Mouse (Mus musculus): ENCODE data around the gene Zfp282. TPM values are rescaled to one million over a fixed set of nuclear protein-coding genes. Genes with fewer than 3 reads are reported as not detected.

Zfp282 gene
- total and polyA plus RNA-seq, 2 experiments from 2014 or later: 15.5 to 43.8 TPM

- WGBS: 62% methylated on average over 1 of the region's 1 CpGs
- Histone ChIP-seq H3K9me3 (ENCODE audit: low read length) (no peaks in the 10 kb centered on the region), H3K9ac (replicated peaks; ENCODE audit: low read length) (no peak overlapping the region), H3K36me3 (ENCODE audit: insufficient read depth, low read length) (no peaks in the 10 kb centered on the region), H3K4me1 (ENCODE audit: insufficient read depth, low read length) (no peaks in the 10 kb centered on the region), H3K27ac (no peak overlapping the region), H3K4me3 (ENCODE audit: low read length) (no peak overlapping the region), H3K27me3 (ENCODE audit: insufficient read depth, low read length) (no peaks in the 10 kb centered on the region), H3K4me2 (ENCODE audit: low read depth, low read length) (no peak overlapping the region)
- no peak for TF ChIP-seq CTCF (IDR thresholded peaks at IDR 0.05; ENCODE audit: low read depth)
- DNase-seq (ENCODE audit: low spot score) (no peak), ATAC-seq (no peak)
Observed at GRCm38 (mm10) chr6:47911650-47912049, 34.6 kb downstream of the Zfp282 start.

DNA sequence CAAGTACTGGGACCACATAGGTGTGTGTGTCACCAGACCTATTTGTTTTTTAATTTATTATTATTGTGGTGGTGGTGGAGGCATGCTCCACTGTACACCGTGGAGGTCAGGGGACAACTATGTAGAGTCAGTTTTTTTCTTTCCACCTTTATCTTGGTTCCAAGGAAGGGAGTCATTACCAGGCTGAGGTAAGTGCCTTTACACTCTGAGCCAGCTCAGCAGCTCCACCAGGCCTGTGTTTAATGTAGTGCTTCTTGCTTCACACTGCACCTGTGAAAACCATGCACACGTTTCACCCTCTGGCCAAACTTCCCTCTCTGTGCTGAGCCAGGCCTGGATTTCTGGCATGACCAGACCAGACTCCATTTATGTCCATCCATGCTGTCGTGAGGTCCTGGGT, 36.0 kb downstream of the Zfp282 start:
- DNase-seq (ENCODE audit: low spot score): no peak
- Histone ChIP-seq H3K27me3 (ENCODE audit: insufficient read depth, low read length) (no peaks in the 10 kb centered on the region), H3K9ac (replicated peaks; ENCODE audit: low read length) (no peak overlapping the region), H3K27ac (no peak overlapping the region), H3K36me3 (ENCODE audit: insufficient read depth, low read length) (no peaks in the 10 kb centered on the region), H3K4me2 (ENCODE audit: low read depth, low read length) (no peak overlapping the region), H3K4me1 (ENCODE audit: insufficient read depth, low read length) (no peaks in the 10 kb centered on the region), H3K4me3 (ENCODE audit: low read length) (no peak overlapping the region), H3K9me3 (ENCODE audit: low read length) (no peaks in the 10 kb centered on the region)
- whole genome bisulfite sequencing: 59% methylated on average over 3 of the region's 3 CpGs
- no peak for ATAC-seq
- no peak for TF ChIP-seq CTCF (IDR thresholded peaks at IDR 0.05; ENCODE audit: low read depth)

DNA sequence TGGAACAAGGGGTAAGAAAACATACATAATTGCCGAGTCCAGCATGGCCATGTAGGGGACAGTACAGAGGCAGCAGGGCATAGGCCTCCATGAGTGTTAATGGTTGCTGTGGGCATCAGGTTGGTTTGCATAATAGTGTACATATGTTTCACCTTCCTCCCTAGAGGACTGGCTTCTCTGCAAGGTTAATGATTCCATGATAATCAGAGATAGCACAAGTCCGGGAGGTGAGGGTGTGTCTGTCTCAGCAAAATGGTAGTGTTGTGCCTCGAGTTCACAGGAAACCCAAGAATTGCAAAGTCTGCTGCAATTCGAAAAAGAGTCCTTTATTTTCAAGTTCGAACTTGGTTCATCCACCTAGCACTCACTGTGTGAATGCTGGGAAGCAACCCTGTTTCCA, 40.0 kb downstream of the Zfp282 start:
- DNase-seq (ENCODE audit: low spot score): no peak
- H3K27ac ChIP-seq: no peak overlapping the region
- TF ChIP-seq CTCF (IDR thresholded peaks at IDR 0.05; ENCODE audit: low read depth): no peak
- no peaks in the 10 kb centered on the region for H3K27me3 ChIP-seq (ENCODE audit: insufficient read depth, low read length)
- no peak for ATAC-seq
- H3K36me3 ChIP-seq (ENCODE audit: insufficient read depth, low read length): no peaks in the 10 kb centered on the region
- 83% methylated on average over 5 of the region's 5 CpGs for WGBS
- H3K4me1 ChIP-seq (ENCODE audit: insufficient read depth, low read length): peaks cover 9% of the 10 kb centered on the region
- H3K4me2 ChIP-seq (ENCODE audit: low read depth, low read length): no peak overlapping the region
- no peak overlapping the region for H3K9ac ChIP-seq (replicated peaks; ENCODE audit: low read length)
- no peak overlapping the region for H3K4me3 ChIP-seq (ENCODE audit: low read length)
- H3K9me3 ChIP-seq (ENCODE audit: low read length): no peaks in the 10 kb centered on the region

DNA sequence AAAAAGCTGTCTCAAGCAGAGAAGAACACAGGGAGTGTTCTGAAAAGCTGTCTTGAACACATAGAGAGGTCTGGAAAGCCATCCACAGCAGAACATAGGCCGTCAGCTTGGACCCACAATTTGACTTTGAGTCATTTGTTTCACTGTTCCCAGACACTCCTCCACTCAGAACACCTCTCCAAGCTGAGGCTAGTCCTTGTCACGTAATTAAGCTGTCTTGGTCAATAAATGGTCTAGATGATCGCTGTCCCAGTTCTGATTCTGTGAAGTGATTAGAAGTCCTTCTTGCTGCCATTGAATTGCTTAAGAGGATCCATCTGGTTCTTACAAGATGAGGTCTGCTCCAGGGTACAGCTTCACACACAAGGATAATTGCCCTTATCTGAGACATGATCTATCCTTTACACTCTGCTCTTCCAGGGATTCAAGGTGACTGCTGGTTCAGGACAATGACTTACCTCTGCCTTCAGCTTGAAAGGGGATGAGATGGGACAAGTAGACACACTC, 41.8 kb downstream of the Zfp282 start:
- H3K36me3 ChIP-seq (ENCODE audit: insufficient read depth, low read length): no peaks in the 10 kb centered on the region
- H3K9me3 ChIP-seq (ENCODE audit: low read length): no peaks in the 10 kb centered on the region
- H3K4me2 ChIP-seq (ENCODE audit: low read depth, low read length): no peak overlapping the region
- no peak overlapping the region for H3K27ac ChIP-seq
- ATAC-seq (no peak), DNase-seq (ENCODE audit: low spot score) (no peak)
- H3K9ac ChIP-seq (replicated peaks; ENCODE audit: low read length): no peak overlapping the region
- no peak for TF ChIP-seq CTCF (IDR thresholded peaks at IDR 0.05; ENCODE audit: low read depth)
- H3K4me1 ChIP-seq (ENCODE audit: insufficient read depth, low read length): peaks cover 10% of the 10 kb centered on the region
- no peaks in the 10 kb centered on the region for H3K27me3 ChIP-seq (ENCODE audit: insufficient read depth, low read length)
- WGBS: 86% methylated on average over 3 of the region's 3 CpGs
- H3K4me3 ChIP-seq (ENCODE audit: low read length): no peak overlapping the region

GRCm38 (mm10) chr6:47919646-47920446, 42.8 kb downstream of the Zfp282 start:
- 26% methylated on average over 11 of the region's 11 CpGs for WGBS
- H3K9ac ChIP-seq (replicated peaks; ENCODE audit: low read length): peak overlapping the region; percentile 89
- H3K4me2 ChIP-seq (ENCODE audit: low read depth, low read length): peak overlapping the region; percentile 72
- ATAC-seq: peak; percentile 2; the same call in 1 of the 2 replicates
- H3K4me3 ChIP-seq (ENCODE audit: low read length): peak overlapping the region; percentile 89
- no peaks in the 10 kb centered on the region for H3K36me3 ChIP-seq (ENCODE audit: insufficient read depth, low read length)
- no peak for DNase-seq (ENCODE audit: low spot score)
- peak overlapping the region; percentile 97 for H3K27ac ChIP-seq
- peaks cover 10% of the 10 kb centered on the region for H3K4me1 ChIP-seq (ENCODE audit: insufficient read depth, low read length)
- H3K9me3 ChIP-seq (ENCODE audit: low read length): no peaks in the 10 kb centered on the region
- no peak for TF ChIP-seq CTCF (IDR thresholded peaks at IDR 0.05; ENCODE audit: low read depth)
- no peaks in the 10 kb centered on the region for H3K27me3 ChIP-seq (ENCODE audit: insufficient read depth, low read length)

DNA sequence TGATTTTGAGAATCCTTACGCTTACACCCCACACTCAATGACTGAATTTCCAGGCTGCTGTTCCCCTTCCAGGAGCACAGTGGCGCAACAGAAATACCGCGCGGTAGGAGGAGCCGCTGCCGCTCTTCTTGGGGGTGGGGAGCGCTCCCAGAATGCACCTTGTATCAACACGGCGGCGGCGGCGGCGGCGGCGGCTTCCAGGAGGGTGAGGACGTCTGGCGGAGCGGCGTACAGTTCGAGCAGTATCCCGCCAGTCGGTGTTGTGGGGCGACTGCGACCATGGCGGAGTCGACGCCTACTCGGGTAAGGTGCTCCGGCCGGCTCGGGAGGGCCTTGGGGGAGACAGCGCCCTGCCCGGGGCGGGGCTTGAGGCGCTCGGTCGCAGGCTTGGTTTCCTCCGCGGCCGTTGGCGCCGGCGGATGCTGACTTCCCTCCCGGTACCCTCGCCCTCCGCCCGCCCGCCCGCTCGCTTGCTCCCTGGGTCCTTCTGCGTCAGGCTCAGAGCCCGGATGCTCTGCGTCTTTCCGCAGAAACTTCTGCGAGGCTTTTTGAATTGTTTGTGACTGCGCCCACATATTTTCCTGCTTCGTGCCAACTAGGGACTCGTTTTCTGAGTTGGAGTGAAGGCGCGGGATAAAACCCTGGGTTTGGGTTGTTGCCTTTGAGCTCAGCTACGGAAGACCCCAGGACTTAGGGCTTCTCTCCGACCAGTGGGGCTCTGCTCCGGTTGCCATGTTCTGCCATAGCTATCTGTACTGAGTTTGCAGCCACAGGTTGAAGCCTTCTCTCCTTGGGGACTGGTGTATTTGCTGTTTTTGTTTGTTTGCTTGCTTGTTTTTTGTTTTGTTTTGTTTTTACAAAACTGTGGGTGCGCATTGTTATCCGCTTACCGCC, 43.7 kb downstream of the Zfp282 start, which contains the start of gene Zfp212:
TSS of gene Zfp212 (plus strand) at position 30 of the 894 bp plus-strand sequence.
- Histone ChIP-seq H3K27me3 (ENCODE audit: insufficient read depth, low read length) (no peaks in the 10 kb centered on the region), H3K4me3 (ENCODE audit: low read length) (peak within 1 kb of the TSS; percentile 89), H3K9me3 (ENCODE audit: low read length) (no peaks in the 10 kb centered on the region), H3K9ac (replicated peaks; ENCODE audit: low read length) (peak within 1 kb of the TSS; percentile 89), H3K27ac (peak within 1 kb of the TSS; percentile 97), H3K4me1 (ENCODE audit: insufficient read depth, low read length) (peaks cover 10% of the 10 kb centered on the region), H3K4me2 (ENCODE audit: low read depth, low read length) (peak within 1 kb of the TSS; percentile 72), H3K36me3 (ENCODE audit: insufficient read depth, low read length) (no peaks in the 10 kb centered on the region)
- peak; percentile 95 for DNase-seq (ENCODE audit: low spot score)
- TF ChIP-seq CTCF (IDR thresholded peaks at IDR 0.05; ENCODE audit: low read depth): peak; percentile 79
- under 1% methylated on average over 62 of the region's 67 CpGs for WGBS
- ATAC-seq: peak; percentile 97
